Mouse (Mus musculus) brain, adult 2 months (tissue): Measurements from ENCODE around the gene 1810010H24Rik.
"Not testable (repeated sequence)": the region's sequence is repeated elsewhere in the genome, so short reads cannot be mapped to it uniquely, and the experiment has no call there.

Experiments used
- DNase-seq: peaks from one replicate; pipeline ENCODE4 v3.0.0; 2011; ENCODE audit warnings: low read depth, low spot score

Gene 1810010H24Rik

GRCm38 (mm10) chr11:107041396-107041795, 15.9 kb downstream of the 1810010H24Rik start:
- DNase-seq: no peak

- no peak for DNase-seq
Measured at GRCm38 (mm10) chr11:107043361-107043760, 17.9 kb downstream of the 1810010H24Rik start.

- DNase-seq: peak; percentile 94
Measured at GRCm38 (mm10) chr11:107044321-107044720, 18.8 kb downstream of the 1810010H24Rik start.

- DNase-seq: no peak
Measured at GRCm38 (mm10) chr11:107045546-107045945, 20.1 kb downstream of the 1810010H24Rik start.

GRCm38 (mm10) chr11:107046766-107047620, 21.5 kb downstream of the 1810010H24Rik start:
- no peak for DNase-seq

GRCm38 (mm10) chr11:107054870-107055269, 29.4 kb downstream of the 1810010H24Rik start:
- DNase-seq: no peak

GRCm38 (mm10) chr11:107057391-107057790, 31.9 kb downstream of the 1810010H24Rik start:
- peak; percentile 38 for DNase-seq

- DNase-seq: not testable (repeated sequence)
Measured at GRCm38 (mm10) chr11:107059634-107060033, 34.2 kb downstream of the 1810010H24Rik start.

- peak; percentile 30 for DNase-seq
Measured at GRCm38 (mm10) chr11:107060941-107061340, 35.5 kb downstream of the 1810010H24Rik start.

GRCm38 (mm10) chr11:107063067-107063466, 37.6 kb downstream of the 1810010H24Rik start:
- DNase-seq: no peak

- DNase-seq: peak; percentile 73
Measured at GRCm38 (mm10) chr11:107064590-107064989, 39.1 kb downstream of the 1810010H24Rik start.

- peak; percentile 20 for DNase-seq
Measured at GRCm38 (mm10) chr11:107065216-107065785, 39.8 kb downstream of the 1810010H24Rik start.
